Mouse (Mus musculus): Measurements from ENCODE around the gene Bfsp1.
A peak's percentile ranks its signal among the peaks of the same experiment; 100 is the strongest.

Bfsp1 gene

DNA sequence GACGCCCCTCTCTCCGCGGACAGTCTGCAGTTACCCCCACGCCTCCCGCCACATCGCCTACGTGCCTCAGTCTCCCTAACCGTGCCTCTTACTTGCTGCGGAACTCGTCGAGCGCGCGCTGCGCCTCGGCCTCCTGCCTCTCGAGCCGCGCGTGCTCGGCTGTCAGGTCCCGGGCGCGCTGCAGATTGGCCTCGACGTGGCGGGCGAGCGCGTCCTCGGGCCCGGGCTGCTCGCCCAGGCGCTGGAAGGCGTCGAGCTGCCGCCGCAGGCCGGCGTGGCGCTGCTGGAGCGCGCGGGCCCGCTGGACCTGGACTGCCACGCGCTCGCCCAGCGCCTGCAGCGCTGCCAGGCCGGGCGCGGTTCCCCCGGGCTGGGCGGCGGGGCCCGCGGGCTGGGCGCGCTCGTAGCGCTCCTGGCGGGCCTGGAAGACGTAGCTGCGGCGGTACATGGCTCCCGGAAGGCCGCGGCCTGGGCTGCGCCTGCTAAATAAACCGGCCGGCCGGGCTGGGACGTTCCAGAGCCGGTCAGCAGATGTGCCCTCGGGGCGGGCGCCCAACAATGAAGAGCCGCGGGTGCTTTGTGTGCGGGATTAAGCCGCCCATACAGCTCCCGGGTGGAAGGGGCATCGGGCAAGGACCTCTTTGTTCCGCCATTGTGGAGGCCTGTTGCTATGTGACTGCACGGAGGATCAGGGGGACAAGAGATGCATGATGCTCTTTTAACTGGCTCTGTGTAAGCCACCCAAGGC is at the start of gene Bfsp1:
Gene Bfsp1, minus strand, starts transcription at position 690 of the 748 bp plus-strand sequence.
- DNase-seq: peak; percentile 12

DNA sequence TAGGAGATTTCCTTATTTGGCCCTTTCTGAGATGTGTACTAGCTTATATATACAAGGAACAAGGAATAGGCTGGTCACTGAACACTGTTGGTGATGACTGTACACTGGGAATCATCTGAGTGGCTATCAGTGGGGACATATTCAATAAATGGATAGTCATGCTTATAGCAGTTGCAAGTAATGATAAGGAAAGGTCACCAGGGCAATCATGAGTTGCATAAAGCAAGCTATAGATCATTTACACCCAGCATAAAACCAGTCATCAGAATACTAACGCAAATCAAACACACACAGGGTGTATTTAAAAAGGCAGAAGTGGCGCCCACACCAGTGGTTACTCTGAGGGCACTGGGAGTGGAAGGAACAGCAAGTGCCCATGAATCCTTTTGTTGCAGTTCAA is 49.2 kb upstream of the Bfsp1 start:
- no peak for DNase-seq

DNA sequence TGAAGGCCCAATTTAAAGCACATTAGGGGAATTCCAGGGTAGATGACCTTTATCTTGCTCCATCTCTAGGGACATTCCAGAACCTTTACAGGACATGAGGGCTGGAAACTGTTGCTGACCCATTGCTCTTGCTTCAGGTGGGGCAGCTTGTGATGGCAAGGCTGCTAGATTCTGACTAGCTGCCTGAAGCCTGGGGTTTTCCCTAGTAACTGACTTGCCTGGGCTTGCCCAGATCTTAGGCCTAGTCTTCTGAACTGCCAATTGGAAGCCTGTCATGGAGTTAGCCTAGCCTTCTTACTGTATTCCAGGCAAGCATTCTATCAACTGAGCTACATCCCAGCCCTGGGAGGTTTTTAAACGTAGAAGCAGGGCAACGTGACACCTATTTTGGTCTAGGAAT is 46.3 kb upstream of the Bfsp1 start:
- DNase-seq: no peak

DNA sequence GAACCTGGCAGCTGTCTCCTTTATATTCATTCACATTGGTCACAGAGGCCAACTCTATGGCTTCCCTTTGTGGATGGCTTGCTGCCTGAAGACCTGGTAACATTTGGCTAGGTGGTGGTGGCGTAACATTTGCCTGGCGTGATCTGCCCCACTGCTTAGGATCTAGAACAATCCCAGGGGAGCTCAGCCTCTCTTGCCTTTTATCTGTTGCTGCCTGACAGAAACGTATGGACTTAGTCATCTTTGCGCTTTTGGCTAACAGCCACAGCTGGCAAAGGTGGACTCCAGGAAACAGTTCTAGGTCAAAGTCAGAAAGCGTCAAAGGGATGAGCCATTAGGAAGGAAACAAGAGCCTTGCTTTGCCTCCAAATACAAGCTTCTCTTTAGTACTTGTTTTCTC is 41.9 kb upstream of the Bfsp1 start:
- no peak for DNase-seq

DNA sequence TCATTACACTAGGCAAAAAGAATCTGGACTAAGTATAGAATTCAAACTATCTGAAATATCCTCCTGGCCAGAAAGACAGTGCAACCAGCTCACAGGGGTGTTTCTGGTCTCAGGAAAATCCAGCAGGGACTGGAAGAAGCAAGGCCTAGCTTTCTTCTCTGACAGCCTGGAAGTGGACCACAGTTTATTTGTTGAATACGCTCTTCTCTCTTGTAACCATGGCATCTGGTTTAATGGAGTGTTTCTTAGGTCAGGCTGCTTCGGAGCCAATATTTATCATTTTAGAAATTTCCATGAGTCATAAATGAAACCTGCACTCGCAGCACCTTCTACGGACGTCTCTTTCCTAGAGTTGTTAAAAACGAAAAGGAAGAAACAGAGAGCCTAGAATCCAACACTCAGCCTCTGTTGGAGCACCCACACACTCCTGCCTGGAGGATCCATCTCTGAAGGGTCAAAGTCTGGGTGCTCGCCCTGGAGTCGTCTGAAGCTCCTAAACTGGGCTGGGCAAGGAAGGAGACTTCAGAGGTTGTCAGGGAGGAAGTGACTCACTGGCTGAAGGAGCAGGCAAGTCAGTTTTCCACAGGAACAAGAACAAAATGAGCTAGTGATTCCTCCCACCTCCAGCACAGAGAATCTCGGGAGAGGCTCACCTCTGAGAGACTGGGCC is 40.5 kb upstream of the Bfsp1 start:
- no peak for DNase-seq

DNA sequence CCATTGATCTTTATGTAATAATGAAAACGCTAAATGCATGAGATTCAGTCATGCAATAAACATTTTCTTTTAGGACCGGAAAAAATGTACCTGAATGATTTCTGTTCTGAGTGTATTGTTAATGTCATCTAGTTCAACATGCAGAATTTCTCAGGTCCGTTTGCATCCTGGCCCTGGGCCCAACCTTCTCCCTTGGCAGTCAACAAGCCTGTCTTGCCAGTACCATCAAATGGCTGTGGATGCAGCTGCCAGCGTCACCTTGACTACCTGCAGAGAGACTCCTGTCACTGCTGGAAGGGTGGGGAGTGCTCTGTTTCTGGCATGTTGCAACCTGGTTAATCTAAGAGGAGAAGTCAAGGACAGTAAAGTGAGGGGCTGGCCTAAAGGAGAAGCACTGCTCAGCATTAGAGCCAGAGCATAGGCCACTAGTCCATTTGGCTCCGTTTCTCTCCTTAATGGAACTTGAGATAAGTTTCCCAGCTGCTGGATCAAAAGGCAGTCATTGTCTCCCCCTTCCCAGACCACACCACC is 37.9 kb upstream of the Bfsp1 start:
- DNase-seq: peak; percentile 25 to 30

DNA sequence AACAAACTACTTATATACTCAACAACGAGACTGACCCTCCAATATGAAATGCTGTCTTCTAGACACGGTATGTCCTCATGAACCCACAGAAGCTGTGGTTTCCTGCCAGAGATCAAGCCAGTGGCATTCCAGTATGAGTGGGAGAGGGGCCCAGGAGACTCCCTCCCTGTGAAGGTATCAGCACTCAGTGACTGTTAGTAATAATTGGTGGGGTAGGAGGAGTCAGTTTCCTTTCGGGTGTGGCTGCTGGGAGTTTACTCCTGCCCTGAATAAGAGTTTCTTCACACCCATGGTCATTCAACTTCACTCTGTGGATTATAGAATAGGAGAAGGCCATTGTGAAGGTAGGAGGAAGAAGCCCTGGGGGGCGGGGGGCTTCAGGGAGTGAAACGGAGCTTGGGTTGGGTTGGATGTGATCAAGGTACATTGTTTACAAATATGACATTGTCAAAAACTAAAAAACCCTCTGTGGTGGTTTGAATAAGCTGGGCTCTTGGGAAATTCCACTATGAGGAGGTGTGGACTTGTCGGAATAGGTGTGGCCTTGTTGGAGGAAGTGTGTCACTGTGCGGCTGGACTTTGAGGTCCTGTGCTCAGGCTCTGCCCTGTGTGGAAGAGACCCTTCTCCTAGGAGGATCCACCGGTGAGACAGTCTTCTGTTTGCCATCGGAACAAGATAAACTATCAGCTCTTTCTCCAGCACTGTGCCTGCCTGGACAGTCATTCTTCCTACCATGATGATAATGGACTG is 36.7 kb upstream of the Bfsp1 start:
- DNase-seq: no peak

DNA sequence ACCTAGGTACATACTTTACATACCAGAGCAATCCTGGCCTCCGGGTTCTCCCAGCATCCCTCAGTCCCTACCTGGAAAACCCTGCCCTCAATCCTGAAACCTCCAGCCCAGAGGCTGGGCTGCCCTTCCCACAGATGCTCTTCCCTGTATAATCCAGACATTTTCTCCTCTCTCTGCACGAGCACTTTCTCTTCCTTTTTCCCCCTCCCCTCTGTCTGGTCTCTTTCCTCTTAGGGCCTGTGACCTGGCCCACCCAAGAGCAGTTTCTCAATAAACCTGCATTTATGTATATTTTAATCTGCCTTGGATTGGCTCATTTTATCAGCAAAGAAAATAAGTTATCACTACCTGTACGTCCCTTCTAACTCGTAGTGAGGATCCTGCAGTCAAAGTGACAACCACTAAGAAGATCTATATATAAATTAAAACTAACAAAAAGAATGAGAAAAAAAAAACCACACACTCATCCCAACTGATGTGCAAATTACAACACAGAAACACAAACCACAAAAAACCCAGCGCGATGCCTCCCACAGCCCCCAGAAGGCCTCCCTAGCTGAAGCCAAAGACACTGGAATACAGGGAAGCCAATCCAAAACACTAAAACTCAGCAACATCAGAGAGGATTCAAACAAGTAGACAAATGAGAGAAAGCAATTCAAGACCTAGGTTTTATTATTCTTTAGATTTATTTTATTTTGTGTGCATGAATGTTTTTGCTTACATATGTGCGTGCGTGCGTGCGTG is 28.5 kb upstream of the Bfsp1 start:
- no peak for DNase-seq

DNA sequence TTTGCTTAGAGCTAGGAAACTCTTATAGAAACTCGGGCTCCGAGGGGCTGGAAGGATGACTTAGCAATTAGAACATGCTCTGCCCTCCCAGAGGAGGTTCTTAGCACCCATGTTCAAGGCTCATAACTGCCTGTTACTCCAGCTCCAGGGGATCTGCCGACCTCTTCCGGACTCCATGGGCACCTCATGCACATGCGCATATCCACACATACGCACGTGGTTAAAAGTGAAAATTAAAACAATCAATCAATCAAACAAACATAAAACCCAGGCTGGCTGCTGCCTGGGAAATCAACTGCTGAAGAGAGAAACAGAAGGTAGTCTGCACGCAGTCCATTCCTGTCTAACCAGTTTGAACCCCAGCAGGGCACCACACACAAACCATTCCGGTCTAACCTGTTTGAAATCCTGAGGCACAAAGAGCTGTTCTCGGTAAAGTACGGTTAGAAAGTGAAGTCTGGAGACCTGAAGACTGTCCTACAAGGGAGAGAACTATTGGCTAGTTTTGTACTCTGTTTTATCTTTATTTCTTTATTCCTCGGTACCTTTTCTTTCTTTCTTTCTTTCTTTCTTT is 27.0 kb upstream of the Bfsp1 start:
- DNase-seq: no peak

DNA sequence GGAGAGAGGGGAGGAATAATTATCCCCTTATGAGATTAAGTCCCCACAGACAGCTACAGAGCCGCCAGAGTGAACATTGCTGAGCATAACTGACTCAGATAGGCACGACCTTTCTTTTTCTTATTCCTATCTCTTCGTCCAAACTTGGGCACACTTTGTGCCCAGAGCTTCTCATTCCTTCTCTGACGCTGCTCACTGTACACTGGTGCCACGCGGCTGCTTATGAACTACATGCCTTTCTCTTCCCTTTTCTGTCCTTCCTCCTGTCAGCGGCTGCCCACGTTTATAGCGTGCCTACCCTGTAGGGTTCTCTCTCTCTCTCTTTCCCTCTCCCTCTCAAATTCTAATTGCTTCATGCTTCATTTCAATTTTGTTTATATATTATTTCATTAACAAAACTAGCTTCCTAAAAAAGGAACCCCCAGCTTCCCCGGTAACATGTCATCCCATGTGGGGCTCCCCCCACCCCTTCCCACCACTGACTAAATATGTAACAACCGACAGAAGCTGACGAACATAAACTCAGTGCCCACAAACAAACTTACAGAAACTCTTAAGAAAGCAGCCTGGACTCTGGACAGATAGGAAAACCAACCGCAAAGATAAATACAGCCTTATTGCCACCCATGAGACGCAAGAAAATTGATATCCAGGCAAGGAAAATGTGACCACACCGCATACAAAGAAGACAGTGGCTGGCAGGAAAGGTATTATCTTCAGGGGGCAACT is 26.3 kb upstream of the Bfsp1 start:
- no peak for DNase-seq

DNA sequence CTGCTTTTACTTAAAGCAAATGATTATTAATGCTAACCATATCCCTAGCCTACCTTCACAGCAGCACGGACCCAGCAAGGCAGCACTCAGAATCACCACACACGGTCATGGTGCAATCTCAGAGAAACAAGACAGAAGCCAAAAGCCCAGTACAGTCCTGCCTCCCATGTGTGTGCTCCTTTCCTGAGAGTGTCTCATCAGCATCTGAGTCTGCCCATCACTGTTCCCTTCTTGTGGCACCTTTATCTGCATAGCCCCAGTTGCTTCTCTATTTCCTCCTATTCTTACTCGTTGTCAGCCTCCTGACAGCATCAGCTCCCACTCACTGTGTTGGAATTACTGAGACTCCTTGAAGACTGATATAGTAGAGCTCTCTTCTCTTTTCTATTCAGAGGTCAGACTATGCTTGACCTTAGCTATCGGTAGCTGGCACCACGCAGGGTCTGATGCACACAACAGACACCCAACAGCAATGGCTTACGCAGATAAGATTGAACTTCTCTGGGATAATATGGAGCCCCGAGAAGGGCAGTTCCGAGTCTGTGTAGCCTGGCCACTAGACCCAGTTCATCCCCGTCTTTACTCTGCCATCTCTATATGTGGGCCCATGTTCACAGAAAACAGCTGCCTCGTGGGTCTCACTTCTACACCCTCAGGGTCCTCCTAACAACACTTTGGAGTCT is 19.8 kb upstream of the Bfsp1 start:
- no peak for DNase-seq

DNA sequence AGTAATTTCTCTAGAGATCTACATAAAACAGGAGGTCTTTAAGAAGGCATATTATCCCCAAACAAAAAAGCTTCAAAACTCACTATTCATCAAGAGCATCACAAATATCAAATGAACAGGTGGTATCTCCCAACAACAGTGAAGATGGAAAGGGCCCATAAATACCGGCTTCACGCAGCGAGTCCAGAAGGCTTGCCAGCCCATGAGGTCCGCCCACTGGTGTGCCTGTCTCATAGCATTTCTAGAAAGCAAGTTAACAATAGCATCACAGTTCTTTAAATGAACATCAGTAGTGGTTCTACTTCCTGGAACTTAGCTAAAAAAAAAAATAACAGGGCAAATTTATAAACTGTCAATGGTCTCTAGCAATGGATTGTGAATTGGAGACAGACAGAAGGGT is 19.0 kb upstream of the Bfsp1 start:
- peak in 1 of 2 experiments; percentile 18 for DNase-seq

DNA sequence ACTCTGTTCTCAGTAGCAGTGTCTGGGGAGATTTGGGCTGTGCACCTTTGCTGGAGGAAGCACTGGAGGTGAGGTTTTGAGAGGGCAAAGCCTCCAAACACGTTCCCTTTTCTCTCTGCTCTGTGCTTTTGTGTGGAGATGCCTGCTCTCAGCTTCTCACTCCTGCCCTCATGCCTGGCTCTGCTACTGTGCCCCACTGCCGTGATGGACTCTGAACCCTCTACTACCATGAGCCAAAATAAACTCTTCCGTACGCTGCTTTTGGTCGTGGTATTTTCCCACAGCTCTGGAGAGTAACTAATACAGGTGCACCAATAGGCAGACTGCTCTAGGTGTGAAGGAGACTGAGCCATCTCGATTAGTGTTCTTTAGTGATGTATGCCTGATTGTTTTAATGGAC is 16.3 kb upstream of the Bfsp1 start:
- DNase-seq: no peak

DNA sequence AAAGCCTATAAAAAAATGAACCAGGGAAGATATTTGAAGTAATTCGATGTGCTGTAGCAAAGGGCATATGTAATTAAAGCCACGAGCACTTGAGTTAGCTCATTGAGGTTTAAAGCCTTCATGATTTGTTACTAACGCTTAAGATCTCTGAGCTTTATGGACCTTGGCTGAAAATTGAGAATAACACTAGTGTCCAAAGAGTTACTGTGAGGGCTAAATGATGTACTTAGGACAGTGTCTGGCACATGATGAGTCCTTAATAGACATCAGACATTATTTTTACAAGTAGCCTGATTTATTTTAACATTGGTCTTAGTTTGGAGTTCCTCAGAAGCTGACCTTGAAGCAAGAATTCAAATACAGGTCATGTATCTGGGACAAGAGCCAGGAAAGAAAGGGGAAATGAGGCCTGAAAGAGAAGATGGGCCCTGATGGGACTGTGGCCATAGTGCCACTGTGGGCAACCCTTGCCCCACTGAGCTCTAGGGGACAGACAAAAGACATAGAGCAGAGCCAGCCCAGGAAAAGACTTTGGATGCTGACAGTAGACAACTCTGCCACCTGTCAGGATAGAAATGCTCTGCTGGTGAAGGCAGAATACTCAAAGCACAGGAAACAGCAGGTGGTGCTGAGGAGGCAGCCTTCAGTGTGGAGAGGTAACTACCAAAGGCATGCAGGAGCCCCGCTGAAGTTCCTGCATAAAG is 14.1 kb upstream of the Bfsp1 start:
- DNase-seq: no peak

DNA sequence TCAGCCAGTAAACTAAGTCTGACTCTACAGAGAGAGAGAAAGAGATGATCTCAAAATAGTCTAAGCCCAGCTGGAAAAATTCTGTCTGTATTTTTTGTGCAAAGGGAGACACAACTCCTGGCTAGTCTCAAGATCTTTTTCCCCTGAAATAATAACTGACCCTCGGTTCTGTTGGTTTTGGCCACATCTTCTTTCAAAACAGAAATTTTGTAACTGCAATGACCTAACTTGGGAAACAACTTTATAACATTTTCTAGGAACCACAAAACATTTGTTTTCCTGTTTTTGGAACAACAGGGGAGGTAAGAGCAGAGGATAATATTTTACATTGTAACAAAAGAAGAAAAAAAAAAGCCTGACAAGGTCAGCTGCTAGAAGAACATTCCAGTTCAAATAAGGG is 13.1 kb upstream of the Bfsp1 start:
- no peak for DNase-seq

DNA sequence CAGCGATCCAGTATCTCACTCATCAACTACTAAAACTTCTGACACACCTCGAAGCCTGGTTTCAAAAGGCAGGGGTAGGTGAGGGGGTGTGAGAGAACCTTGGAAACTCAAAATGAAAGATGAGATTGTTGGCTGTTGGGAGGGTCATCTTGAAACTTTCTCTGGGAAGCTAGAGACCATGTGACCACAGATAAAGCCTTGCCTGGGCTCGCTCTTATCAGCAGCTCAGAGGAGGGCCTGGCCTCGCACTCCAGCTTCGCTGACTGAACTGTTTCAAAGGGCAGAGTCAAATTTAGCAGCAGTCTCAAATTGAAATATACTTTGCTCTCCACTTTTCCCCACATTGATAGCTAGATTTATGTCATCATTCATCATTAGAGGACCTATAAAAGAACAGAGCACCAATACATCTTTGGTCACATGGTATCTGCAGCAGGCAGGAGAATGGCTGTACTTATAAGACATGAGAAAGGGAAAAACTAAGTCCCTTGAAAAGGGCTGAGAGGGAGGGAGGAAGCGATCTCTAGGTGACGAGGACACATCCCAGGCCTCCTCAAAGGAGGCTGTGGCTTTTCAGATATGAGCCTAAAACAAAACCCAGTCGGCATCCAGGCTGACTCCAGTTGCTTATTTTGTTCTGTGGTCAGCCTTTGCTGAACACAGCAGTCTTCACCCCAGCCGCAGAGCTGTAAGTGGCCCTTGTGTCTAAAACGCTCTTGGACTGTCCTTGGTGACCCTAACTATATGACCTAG is 8.1 kb upstream of the Bfsp1 start:
- no peak for DNase-seq

DNA sequence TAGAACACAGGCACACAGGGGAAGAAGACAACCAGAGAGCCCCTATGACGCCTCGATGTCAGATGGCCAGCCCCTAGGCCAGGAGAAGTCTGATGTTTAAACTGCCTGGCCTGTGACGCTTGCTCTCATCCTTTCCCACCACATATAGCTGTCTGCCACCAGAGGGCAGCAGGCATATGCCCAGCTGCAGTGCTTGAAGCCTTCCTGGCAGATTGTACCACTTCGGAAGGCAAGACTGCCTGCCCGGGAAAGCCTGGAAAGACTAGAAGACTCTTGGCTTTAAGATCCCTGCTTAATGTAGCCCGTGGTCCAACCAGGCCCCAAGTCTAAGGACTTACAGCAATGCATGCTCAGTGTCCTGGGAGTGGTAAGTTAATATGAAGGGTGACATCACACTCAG is 4.4 kb upstream of the Bfsp1 start:
- peak; percentile 75 to 78 for DNase-seq

DNA sequence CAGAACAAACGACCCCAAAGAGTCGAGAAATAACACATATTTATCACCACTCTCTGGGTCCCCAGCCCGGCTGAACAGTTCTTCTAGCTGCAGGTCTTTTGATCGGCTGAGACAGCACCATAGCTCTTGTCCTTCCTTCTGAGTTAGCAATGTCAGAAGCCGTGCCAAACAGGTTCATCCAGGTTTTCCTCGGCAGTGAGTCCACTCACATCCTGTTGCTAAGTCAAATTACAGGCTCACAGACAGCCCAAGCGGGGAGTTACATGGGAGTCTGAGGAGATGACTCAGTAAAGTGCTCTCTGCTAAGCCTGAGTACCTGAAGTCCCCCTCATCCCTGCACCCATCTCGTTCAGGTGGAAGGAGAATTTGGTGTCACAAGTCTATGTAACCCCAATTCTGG is 1.6 kb upstream of the Bfsp1 start:
- DNase-seq: no peak

DNA sequence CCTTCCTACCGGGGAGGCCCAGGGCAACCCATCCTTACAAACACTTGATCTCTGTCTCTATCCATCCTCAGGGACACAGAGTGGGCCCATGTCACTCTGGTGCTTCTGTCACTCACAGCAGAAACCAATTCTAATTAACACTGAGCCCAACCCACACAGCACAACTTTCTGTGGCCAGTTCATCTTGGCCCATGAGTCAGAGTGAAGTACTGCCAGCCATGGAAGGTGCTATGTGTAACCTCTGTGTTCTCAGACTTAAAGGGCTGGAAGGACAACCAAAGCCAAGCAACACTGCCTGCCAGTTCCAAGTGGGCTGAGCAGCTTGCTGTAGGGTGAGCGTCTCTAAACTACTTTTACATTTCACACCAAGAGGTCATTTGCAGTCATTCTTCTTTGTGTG is 3.8 kb downstream of the Bfsp1 start:
- no peak for DNase-seq

DNA sequence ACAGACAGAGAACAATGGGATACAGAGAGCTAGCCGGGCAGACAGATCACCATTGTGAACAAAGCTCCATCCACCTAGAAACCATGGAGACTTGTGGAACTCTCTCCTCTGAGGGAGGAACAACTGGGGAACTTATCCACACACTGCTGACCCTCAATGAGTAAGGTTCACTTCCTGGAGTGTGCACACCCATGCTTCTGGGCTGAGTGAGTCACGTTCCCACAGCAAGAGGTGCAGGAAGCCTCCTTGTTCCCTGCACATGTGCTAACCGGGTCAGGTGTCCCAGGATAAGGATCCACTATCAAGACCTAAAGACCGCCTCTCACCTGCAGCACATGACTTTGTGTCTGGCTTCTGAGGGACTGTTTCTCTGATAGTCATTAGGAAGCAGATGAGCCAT is 9.5 kb downstream of the Bfsp1 start:
- DNase-seq: no peak

Measured in cerebellum, postnatal 36 days (tissue).